Mouse (Mus musculus): ENCODE measurements around the gene Trappc1.

Gene Trappc1

DNA sequence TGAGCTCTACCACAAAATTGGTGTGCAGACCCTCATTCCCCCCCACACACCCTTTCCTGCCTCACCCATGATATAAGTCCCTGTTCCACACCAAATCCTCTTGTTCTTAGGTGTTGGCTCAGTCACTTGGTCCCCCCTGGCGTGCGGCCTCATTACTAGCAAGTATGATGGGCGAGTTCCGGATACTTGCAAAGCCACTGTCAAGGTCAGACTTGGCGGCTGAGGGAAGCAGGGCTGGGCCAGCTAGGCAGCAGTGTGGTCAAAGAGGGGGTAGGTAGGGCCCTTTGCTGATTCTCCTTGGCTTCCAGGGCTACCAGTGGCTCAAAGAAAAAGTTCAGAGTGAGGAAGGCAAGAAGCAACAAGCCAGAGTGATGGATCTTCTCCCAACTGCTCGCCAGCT lies 7.4 kb downstream of the Trappc1 start:
- no peak for DNase-seq (ENCODE audit: low read depth)

DNA sequence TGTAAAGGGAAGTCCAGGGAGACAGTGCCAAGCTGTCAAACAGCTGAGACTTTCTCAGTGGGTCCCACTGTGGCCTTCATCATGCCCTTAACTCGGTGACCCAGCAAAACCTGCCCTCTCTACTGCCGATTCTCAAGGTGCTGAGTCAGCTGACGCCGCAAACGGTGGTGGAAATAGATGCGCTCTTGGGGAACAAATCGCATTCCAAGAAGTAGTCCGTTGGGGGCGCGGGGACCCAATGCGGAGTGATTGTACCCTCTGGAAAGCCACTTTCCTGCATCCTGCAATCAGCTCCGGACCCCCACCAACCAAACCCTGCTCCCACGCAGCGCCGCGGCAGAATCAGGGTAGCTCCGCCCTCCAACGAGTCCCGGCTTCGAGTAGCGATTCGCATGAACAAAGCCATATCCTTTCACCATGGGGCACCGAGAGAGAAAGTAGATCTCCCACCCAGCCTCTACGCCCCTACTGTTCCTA lies 8.2 kb downstream of the Trappc1 start:
- DNase-seq (ENCODE audit: low read depth), result peak; percentile 64

DNA sequence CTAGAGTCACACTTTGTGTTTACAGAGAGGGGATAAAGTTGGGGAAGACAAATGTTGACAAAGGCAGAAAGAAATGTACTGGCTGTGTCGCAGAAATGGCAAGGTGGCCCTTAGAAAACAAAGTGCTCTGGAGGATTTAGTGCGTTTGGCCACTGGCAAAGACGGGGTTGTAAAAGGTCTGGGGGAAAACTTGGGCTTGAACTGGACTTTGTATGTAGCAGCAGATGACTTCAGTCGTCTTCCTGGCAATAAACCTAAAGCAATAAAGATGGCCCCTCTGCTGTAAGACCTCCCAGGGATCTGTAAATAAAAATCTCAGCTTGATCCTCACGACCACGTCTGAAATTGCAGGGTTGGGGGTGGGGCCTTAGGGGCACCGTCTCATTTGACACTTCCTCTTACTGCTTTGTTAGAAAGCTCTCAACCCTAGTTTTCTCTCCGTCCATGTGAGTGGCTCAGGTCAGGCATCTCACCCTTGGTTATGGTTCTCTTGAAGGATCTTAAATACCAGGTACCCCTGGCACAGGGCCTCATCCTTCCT lies 9.0 kb downstream of the Trappc1 start:
- no peak for DNase-seq (ENCODE audit: low read depth)

GRCm38 (mm10) chr11:69333922-69334321 lies 10.1 kb downstream of the Trappc1 start:
- DNase-seq (ENCODE audit: low read depth), result no peak

- peak; percentile 79 for DNase-seq (ENCODE audit: low read depth)
Observed at GRCm38 (mm10) chr11:69334796-69335195, 11.0 kb downstream of the Trappc1 start.

DNA sequence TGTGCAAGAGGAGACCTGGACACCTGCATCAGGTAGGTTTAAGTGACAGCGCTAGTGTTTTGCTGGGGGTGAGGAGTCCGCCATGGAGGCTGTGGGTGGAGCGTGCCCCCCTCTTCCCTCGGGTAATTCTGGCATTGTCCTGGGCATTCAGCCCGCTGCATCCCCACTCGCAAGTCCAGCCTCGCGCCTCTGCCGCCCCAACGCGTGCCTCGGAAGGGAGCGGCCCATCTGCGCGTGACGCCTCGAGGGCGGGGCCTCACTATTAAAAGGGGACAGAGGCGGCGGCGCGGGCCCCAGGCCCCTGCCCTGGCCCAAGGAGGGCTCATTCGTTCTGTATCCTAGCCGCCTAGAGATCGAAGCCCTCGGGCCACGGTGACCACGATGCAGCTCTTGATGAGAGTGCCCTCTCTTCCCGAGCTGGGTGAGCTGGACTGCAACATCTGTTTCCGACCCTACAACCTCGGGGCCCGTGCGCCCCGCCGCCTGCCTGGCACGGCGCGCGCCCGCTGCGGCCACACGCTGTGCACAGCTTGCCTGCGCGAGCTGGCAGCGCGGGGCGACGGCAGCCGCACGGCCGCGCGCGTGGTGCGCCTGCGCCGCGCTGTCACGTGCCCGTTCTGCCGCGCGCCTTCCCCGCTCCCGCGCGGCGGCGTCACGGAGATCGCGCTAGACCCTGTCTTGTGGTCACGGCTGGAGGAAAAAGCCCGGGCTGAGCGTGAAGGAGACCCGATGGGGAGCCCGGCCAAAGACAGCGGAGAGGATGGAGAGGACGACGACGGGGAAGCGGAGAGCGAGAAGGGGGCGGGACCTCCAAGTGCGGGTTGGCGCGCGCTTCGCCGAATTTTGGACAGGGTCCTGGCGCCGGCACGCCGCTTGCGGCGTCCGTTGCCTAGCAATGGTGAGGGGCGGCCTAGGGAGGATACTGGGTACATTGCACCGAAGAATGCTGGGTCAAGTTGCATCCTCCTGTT lies 16.7 kb downstream of the Trappc1 start, which contains the start of gene Rnf227:
TSS of gene Rnf227 (plus strand) at position 301 of the 971 bp plus-strand sequence.
- no peak for DNase-seq (ENCODE audit: low read depth)

- DNase-seq (ENCODE audit: low read depth), result no peak
Observed at GRCm38 (mm10) chr11:69346441-69346840, 22.7 kb downstream of the Trappc1 start.

- no peak for DNase-seq (ENCODE audit: low read depth)
Observed at GRCm38 (mm10) chr11:69356544-69356943, 32.8 kb downstream of the Trappc1 start.

DNA sequence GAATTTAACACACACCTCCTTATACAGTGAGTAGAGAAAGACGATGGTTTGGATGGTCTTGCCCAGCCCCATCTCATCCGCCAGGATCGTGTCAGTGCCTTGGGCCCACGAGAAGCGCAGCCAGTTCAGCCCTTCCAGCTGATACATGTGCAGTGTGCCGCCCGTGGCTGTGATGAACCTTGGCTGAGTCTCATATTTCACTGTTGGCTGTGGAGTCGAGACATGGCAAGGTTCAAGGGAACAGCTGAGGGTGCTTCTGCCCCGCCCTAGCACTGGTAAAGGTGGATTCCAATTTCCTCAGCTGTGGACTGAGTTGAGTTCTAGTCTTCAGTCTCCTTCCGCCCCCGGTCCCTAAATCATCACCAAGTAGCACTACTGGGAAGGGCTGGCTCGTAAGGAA lies 33.9 kb downstream of the Trappc1 start:
- no peak for DNase-seq (ENCODE audit: low read depth)

GRCm38 (mm10) chr11:69362021-69362420 lies 38.2 kb downstream of the Trappc1 start:
- no peak for DNase-seq (ENCODE audit: low read depth)

DNA sequence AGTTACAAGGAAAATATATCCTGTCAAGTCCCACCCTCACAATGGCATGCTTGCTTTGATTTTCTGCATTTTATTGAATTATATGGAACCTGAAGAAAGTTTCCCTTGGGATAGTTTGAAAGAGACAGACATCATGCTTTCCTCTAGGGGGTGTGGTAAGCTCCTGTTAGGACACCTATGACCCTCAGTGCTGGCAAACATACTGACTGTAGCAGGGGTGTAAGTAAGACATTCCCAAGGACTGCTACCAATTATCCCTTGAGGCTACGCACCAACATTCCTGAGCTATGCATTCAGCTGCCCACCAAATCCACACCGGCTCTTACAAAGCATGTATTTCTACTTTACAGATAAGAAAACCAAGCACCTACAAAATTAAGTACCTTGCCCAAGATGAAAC lies 38.7 kb downstream of the Trappc1 start:
- no peak for DNase-seq (ENCODE audit: low read depth)

DNA sequence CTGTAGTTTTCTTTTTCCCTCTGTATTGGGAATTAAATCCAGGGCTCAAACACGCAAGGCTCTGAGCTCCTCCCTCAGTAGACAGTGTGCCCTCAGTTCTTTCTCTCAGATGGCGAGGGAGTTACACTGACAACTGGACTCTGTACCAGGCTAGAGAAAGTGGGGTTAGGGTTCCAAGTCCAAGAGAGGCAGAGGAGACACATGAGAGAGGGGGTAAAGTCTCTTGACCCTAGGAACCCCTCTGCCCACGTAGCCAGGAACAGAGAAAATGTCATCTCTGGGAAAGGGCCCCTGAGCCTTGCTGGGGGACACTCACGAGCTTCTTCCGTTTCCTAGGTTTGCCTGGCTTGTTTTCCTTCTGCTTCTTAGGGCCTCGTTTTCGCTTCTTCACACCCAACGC lies 40.6 kb downstream of the Trappc1 start:
- no peak for DNase-seq (ENCODE audit: low read depth)

DNA sequence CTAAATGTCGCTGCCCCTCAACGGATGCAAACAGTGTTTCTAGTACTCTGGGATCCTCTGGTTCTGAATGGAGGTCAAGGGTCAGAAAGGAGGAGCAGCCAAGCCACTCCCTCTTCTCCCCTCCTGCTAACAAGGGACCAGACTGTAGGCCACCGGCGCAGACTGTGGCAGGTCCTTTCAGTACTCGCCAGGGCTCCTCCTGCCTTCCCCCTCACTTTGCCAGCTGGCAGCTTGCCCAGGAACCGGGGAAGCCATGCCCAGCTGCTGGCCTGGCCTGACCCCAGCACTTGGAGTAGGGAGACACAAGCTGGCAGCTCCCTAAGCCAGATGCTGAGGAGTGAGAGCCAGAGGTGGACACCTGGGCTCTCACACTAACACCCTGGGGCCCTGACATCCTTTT lies 41.1 kb downstream of the Trappc1 start:
- peak; percentile 80 for DNase-seq (ENCODE audit: low read depth)

DNA sequence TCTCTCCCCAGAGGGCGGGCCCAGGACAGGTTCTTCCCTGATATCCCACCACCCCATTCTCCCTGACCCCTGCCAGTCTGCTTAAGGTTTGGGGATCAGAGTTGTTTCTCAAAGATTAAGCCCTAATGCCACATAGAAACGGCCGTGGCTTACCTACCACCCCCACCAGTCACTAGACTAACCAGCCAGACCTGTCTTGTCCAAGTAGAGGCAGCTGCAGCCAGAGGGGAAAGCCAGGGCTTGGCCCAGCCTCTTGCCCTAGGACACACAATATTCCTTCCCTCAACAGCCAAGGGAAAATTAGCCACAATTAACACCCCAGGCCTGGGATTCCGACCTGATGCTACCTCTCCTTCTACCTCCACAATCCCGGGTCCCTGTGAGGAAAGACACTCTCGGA lies 41.9 kb downstream of the Trappc1 start:
- DNase-seq (ENCODE audit: low read depth), result no peak

- DNase-seq (ENCODE audit: low read depth), result peak; percentile 87
Observed at GRCm38 (mm10) chr11:69366157-69366854, 42.5 kb downstream of the Trappc1 start.

DNA sequence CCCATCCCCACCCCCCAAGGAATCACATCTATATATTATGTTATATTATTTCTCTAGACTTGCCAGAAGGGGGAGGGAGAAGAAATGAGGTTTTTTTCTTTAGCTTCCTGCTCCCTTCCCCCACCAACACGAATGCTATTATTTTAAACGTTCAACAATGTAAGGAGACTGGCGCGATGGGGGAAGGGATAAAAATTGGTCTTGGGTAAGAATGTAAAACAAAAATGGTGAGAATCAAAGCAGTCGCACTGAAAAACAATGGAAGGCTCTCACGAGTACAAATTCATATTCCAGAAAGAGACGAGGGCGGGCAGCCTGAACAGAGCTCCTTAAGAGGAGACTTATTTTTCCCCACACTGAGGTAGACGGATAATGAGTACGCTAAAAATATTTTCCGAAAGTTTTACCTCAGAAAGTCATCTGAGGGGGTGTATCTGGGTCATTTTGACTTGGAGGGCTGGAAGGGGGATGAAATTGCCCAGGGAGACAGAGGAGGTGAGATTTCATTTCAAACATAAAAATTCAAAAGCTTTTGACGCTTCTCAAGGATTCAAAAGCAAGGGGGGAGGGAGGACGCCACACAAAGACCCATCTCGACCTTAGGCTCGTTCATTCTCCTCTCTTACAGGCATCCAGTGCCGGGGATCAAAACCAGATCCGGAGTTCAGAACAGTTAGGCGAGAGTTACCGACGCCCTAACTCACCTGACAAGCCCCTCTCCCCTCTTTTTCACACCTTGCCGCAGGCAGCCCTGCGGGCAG lies 43.3 kb downstream of the Trappc1 start:
- DNase-seq (ENCODE audit: low read depth), result no peak

DNA sequence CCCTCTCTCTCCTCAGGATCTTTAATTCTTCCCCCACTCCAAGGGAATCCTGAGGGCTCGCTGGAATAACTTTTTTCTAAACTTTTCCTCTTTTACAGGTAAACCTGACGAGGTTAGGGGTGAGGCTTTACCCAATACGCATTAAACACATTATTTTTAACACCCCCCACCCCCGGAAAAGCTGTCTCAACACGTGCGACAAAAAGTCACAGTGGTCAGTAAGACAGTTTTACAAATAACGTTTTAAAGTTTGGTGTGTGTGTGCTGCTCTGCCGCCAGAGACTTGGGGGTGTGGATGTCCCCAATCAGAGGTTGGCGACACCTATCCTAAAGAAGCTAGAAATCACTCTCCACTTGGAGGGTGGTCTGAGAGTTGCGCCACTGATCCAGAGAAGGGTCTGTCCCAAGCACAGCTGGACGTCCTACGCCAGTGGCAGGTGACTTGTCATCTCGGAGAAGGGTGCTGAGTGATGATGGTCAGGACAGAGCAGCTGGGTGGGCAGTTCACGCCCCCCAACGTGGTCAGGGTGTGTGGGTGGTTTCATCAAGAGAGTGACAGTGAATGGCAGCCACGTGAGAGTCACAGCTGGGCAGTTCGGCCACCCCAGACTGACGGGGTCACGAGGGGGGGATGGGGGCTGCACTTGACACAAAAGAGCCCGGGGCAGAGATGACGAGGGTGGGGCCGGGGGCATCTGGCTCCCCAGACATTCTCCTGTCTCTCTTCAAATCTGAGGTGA lies 44.0 kb downstream of the Trappc1 start:
- DNase-seq (ENCODE audit: low read depth), result no peak

GRCm38 (mm10) chr11:69368356-69369214 lies 44.8 kb downstream of the Trappc1 start:
- no peak for DNase-seq (ENCODE audit: low read depth)

GRCm38 (mm10) chr11:69369215-69369989 lies 45.6 kb downstream of the Trappc1 start, which contains the start of gene Chd3:
Gene Chd3 (minus strand): TSS chr11:69369406.
- no peak for DNase-seq (ENCODE audit: low read depth)
